Mouse (Mus musculus): Measurements from ENCODE around the gene Mpl. TPM values are rescaled to one million over a fixed set of nuclear protein-coding genes. Genes with fewer than 3 reads are reported as not detected.
A peak's percentile ranks its signal among the peaks of the same experiment; 100 is the strongest.

Gene Mpl
- polyA plus RNA-seq (2012; fragmentation: generic; extraction: Trizol), result not detected
- long read RNA-seq, experiment 1, result 0 reads
- long read RNA-seq, experiment 2, result 0 reads

- no peak within 1 kb of the TSS for H3K4me3 ChIP-seq (ENCODE audit: insufficient read depth, poor library complexity, severe bottlenecking)
- no peaks in the 10 kb centered on the region for H3K79me3 ChIP-seq (ENCODE audit: low read depth)
- peaks cover 52% of the 10 kb centered on the region for H3K27me3 ChIP-seq (ENCODE audit: control insufficient read depth, insufficient read depth, insufficient read length)
- H3K79me2 ChIP-seq (ENCODE audit: control insufficient read depth, insufficient read depth), result no peaks in the 10 kb centered on the region
- H3ac ChIP-seq (ENCODE audit: control insufficient read depth, insufficient read length, low read depth), result no peak within 1 kb of the TSS
- no peaks in the 10 kb centered on the region for H3K36me3 ChIP-seq (ENCODE audit: control insufficient read depth, insufficient read depth)
- TF ChIP-seq MAX (IDR thresholded peaks at IDR 0.05) (no peak), CTCF (IDR thresholded peaks at IDR 0.05; ENCODE audit: control insufficient read depth, insufficient read depth, insufficient read length) (no peak), MYOD1 (IDR thresholded peaks at IDR 0.05; ENCODE audit: control insufficient read depth, insufficient read length, low read depth) (no peak), CEBPB (IDR thresholded peaks at IDR 0.05; ENCODE audit: low read depth) (no peak), FOSL1 (IDR thresholded peaks at IDR 0.05; ENCODE audit: insufficient read depth, low read length, poor library complexity, severe bottlenecking) (no peak)
Measured at GRCm38 (mm10) chr4:118457345-118457975, at the start of gene Mpl. TSS of gene Mpl (minus strand) at chr4:118457513.

- H3K36me3 ChIP-seq (ENCODE audit: control insufficient read depth, insufficient read depth), result no peaks in the 10 kb centered on the region
- H3ac ChIP-seq (ENCODE audit: control insufficient read depth, insufficient read length, low read depth), result no peak overlapping the region
- H3K27me3 ChIP-seq (ENCODE audit: control insufficient read depth, insufficient read depth, insufficient read length), result peaks cover 4% of the 10 kb centered on the region
- H3K79me2 ChIP-seq (ENCODE audit: control insufficient read depth, insufficient read depth), result no peaks in the 10 kb centered on the region
- peak; percentile 17 for TF ChIP-seq CEBPB (IDR thresholded peaks at IDR 0.05; ENCODE audit: low read depth)
- no peak for TF ChIP-seq CTCF (IDR thresholded peaks at IDR 0.05; ENCODE audit: control insufficient read depth, insufficient read depth, insufficient read length)
- H3K4me3 ChIP-seq (ENCODE audit: insufficient read depth, poor library complexity, severe bottlenecking), result no peak overlapping the region
- H3K79me3 ChIP-seq (ENCODE audit: low read depth), result no peaks in the 10 kb centered on the region
Measured at GRCm38 (mm10) chr4:118505551-118505950, 48.2 kb upstream of the Mpl start.

DNA sequence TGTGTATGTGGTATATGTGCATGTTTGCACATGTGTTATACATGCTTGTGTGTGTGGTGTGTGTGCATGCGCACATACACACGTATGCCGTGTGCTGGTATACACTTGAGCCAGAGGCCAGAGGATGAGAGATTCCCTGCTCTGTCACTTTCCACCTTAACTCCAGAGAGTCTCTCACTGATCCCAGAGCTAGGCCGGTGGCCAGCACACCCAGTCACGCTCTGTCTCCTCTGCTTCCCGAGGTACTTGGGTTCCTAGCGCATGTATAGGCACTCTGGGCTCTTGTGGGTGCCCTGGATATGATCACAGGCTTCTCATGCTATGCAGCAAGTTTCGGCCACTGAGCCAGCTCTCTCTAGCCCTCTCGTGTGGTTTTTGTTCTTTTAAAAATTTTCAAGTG is 43.5 kb upstream of the Mpl start:
- Histone ChIP-seq H3K79me3 (ENCODE audit: low read depth) (no peaks in the 10 kb centered on the region), H3K4me3 (ENCODE audit: insufficient read depth, poor library complexity, severe bottlenecking) (no peak overlapping the region), H3K79me2 (ENCODE audit: control insufficient read depth, insufficient read depth) (no peaks in the 10 kb centered on the region), H3ac (ENCODE audit: control insufficient read depth, insufficient read length, low read depth) (no peak overlapping the region), H3K36me3 (ENCODE audit: control insufficient read depth, insufficient read depth) (no peaks in the 10 kb centered on the region), H3K27me3 (ENCODE audit: control insufficient read depth, insufficient read depth, insufficient read length) (peaks cover 18% of the 10 kb centered on the region)
- TF ChIP-seq MAX (IDR thresholded peaks at IDR 0.05) (no peak), CTCF (IDR thresholded peaks at IDR 0.05; ENCODE audit: control insufficient read depth, insufficient read depth, insufficient read length) (no peak), FOSL1 (IDR thresholded peaks at IDR 0.05; ENCODE audit: insufficient read depth, low read length, poor library complexity, severe bottlenecking) (no peak), MYOD1 (IDR thresholded peaks at IDR 0.05; ENCODE audit: control insufficient read depth, insufficient read length, low read depth) (no peak), CEBPB (IDR thresholded peaks at IDR 0.05; ENCODE audit: low read depth) (no peak), MYOG (IDR thresholded peaks at IDR 0.05; ENCODE audit: control insufficient read depth, extremely low read depth, insufficient read length) (no peak), USF1 (IDR thresholded peaks at IDR 0.05; ENCODE audit: low read depth) (no peak)

GRCm38 (mm10) chr4:118500171-118500724 is 42.9 kb upstream of the Mpl start:
- Histone ChIP-seq H3K79me2 (ENCODE audit: control insufficient read depth, insufficient read depth) (no peaks in the 10 kb centered on the region), H3K27me3 (ENCODE audit: control insufficient read depth, insufficient read depth, insufficient read length) (peaks cover 18% of the 10 kb centered on the region), H3ac (ENCODE audit: control insufficient read depth, insufficient read length, low read depth) (no peak overlapping the region), H3K36me3 (ENCODE audit: control insufficient read depth, insufficient read depth) (no peaks in the 10 kb centered on the region), H3K4me3 (ENCODE audit: insufficient read depth, poor library complexity, severe bottlenecking) (no peak overlapping the region), H3K79me3 (ENCODE audit: low read depth) (no peaks in the 10 kb centered on the region)
- TF ChIP-seq CTCF (IDR thresholded peaks at IDR 0.05; ENCODE audit: control insufficient read depth, insufficient read depth, insufficient read length) (no peak), CEBPB (IDR thresholded peaks at IDR 0.05; ENCODE audit: low read depth) (no peak)

GRCm38 (mm10) chr4:118490461-118490860 is 33.1 kb upstream of the Mpl start:
- TF ChIP-seq CEBPB (IDR thresholded peaks at IDR 0.05; ENCODE audit: low read depth) (no peak), MYOG (IDR thresholded peaks at IDR 0.05; ENCODE audit: control insufficient read depth, extremely low read depth, insufficient read length) (no peak), CTCF (IDR thresholded peaks at IDR 0.05; ENCODE audit: control insufficient read depth, insufficient read depth, insufficient read length) (no peak), MYOD1 (IDR thresholded peaks at IDR 0.05; ENCODE audit: control insufficient read depth, insufficient read length, low read depth) (no peak), USF1 (IDR thresholded peaks at IDR 0.05; ENCODE audit: low read depth) (no peak), MAX (IDR thresholded peaks at IDR 0.05) (no peak)
- H3K36me3 ChIP-seq (ENCODE audit: control insufficient read depth, insufficient read depth), result no peaks in the 10 kb centered on the region
- peaks cover 29% of the 10 kb centered on the region for H3K27me3 ChIP-seq (ENCODE audit: control insufficient read depth, insufficient read depth, insufficient read length)
- no peaks in the 10 kb centered on the region for H3K79me2 ChIP-seq (ENCODE audit: control insufficient read depth, insufficient read depth)
- H3ac ChIP-seq (ENCODE audit: control insufficient read depth, insufficient read length, low read depth), result no peak overlapping the region
- H3K4me3 ChIP-seq (ENCODE audit: insufficient read depth, poor library complexity, severe bottlenecking), result no peak overlapping the region
- H3K79me3 ChIP-seq (ENCODE audit: low read depth), result no peaks in the 10 kb centered on the region

GRCm38 (mm10) chr4:118489717-118490132 is 32.4 kb upstream of the Mpl start, which contains the start of gene Tie1:
TSS of gene Tie1 (minus strand) at chr4:118490061.
- Histone ChIP-seq H3K27me3 (ENCODE audit: control insufficient read depth, insufficient read depth, insufficient read length) (peaks cover 37% of the 10 kb centered on the region), H3K36me3 (ENCODE audit: control insufficient read depth, insufficient read depth) (no peaks in the 10 kb centered on the region), H3K79me3 (ENCODE audit: low read depth) (no peaks in the 10 kb centered on the region), H3K4me3 (ENCODE audit: insufficient read depth, poor library complexity, severe bottlenecking) (no peak within 1 kb of the TSS), H3K79me2 (ENCODE audit: control insufficient read depth, insufficient read depth) (no peaks in the 10 kb centered on the region), H3ac (ENCODE audit: control insufficient read depth, insufficient read length, low read depth) (no peak within 1 kb of the TSS)
- TF ChIP-seq CEBPB (IDR thresholded peaks at IDR 0.05; ENCODE audit: low read depth) (no peak), USF1 (IDR thresholded peaks at IDR 0.05; ENCODE audit: low read depth) (no peak)
